Mouse (Mus musculus) E14TG2a.4 (cell line): ENCODE data around the gene Exoc4.

ENCODE experiments used
- CTCF ChIP-seq: conservative IDR thresholded peaks from 2 replicates; pipeline ENCODE4 v1.5.1; 2014; ENCODE audit warnings: low read length
- NANOG ChIP-seq: IDR thresholded peaks from 2 replicates; pipeline ENCODE4 v1.6.1; 2014; ENCODE audit warnings: borderline replicate concordance, low read length, mixed read lengths

GRCm38 (mm10) chr6:33724596-33724995 lies 475.7 kb downstream of the Exoc4 start:
- no peak for TF ChIP-seq CTCF
- no peak for TF ChIP-seq NANOG
